Comparison of ENCODE assay signal across 12 mouse cellular contexts in genomic region chr1:125677286-125677685, GRCm38 (mm10). TPM values are rescaled to one million over a fixed set of nuclear protein-coding genes. Genes with fewer than 3 reads are reported as not detected.
DNase-seq lines count a peak whose midpoint lies in the region; ATAC-seq and TF ChIP-seq lines count a peak whose summit lies in the region.
"Had no signal": no experiment of that assay in that cellular context is flagged by ENCODE, and none has a peak within 500 bp of the region (broad histone marks: within the 10 kb centered on the region; RNA-seq: fewer than 3 reads in every experiment).

No protein-coding gene starts in this region.

- TF ChIP-seq CTCF in Patski (IDR thresholded peaks at IDR 0.05): peak; percentile 90
- peak; percentile 55 for TF ChIP-seq CTCF in liver, embryonic 14.5 days (IDR thresholded peaks at IDR 0.05; ENCODE audit: low read depth)

- ATAC-seq in Patski: peak; percentile 15
- no peak for ATAC-seq in liver, embryonic 14.5 days (ENCODE audit: insufficient read depth)
- no peak for ATAC-seq in stomach, embryonic 14.5 days (ENCODE audit: insufficient number of reproducible peaks, insufficient read depth, low FRiP score, low read depth)
- ATAC-seq: forebrain, embryonic 13.5 days had no signal

- no peaks in the 10 kb centered on the region for H3K36me3 ChIP-seq in heart, embryonic 10.5 days
- H3K36me3 ChIP-seq in liver, embryonic 14.5 days (replicated peaks; ENCODE audit: control insufficient read depth, insufficient read depth, low read depth): no peaks in the 10 kb centered on the region
- no peaks in the 10 kb centered on the region for H3K36me3 ChIP-seq in stomach, embryonic 14.5 days (ENCODE audit: control insufficient read depth, insufficient read depth, low read length)
- H3K36me3 ChIP-seq: hindbrain, embryonic 15.5 days had no signal

- CTCF ChIA-PET in Patski (lab: Charles Lee): interaction anchor here (1.5 kb wide), 1 partner anchor 11 kb away, joined by 3 read pairs; no protein-coding TSS in a partner anchor

- no peaks in the 10 kb centered on the region for H3K9me3 ChIP-seq in heart, embryonic 10.5 days
- no peaks in the 10 kb centered on the region for H3K9me3 ChIP-seq in liver, embryonic 14.5 days (ENCODE audit: control insufficient read depth, low read length)
- H3K9me3 ChIP-seq in stomach, embryonic 14.5 days (ENCODE audit: control insufficient read depth, low read depth, low read length): no peaks in the 10 kb centered on the region
- H3K9me3 ChIP-seq: forebrain, embryonic 13.5 days; hindbrain, embryonic 15.5 days had no signal

- 88% methylated on average over 5 of the region's 5 CpGs for WGBS in heart, embryonic 10.5 days
- 55% methylated on average over 5 of the region's 5 CpGs for WGBS in liver, embryonic 14.5 days (ENCODE audit: insufficient replicate concordance)
- WGBS in stomach, embryonic 14.5 days: 70% methylated on average over 5 of the region's 5 CpGs

- TF ChIP-seq EP300 in liver, embryonic 14.5 days (IDR thresholded peaks at IDR 0.05; ENCODE audit: low read depth): no peak

- H3K4me3 ChIP-seq in heart, embryonic 10.5 days: peak overlapping the region; percentile 16
- H3K4me3 ChIP-seq in liver, embryonic 14.5 days (ENCODE audit: insufficient read depth in 1 of 2, low read depth in 2 of 2, low read length in 2 of 2): peak overlapping the region; percentile 30 to 53
- peak overlapping the region; percentile 28 for H3K4me3 ChIP-seq in stomach, embryonic 14.5 days (ENCODE audit: low read depth, low read length)
- H3K4me3 ChIP-seq: forebrain, embryonic 13.5 days; hindbrain, embryonic 15.5 days had no signal

- no peak for DNase-seq in heart, embryonic 10.5 days (ENCODE audit: low spot score)
- no peak for DNase-seq in heart, postnatal 25 days (ENCODE audit: low spot score)
- no peak for DNase-seq in Patski (ENCODE audit: low read depth, low spot score)
- no peak for DNase-seq in liver, embryonic 14.5 days (ENCODE audit: low read depth in 3 of 3, low spot score in 3 of 3)
- no peak for DNase-seq in right cerebral cortex, postnatal 36 days (ENCODE audit: low spot score in 2 of 2)
- DNase-seq in adrenal gland, postnatal 14 days: no peak
- no peak for DNase-seq in retina, postnatal 1 day
- DNase-seq: cerebellum, adult 9-11 months; right cerebral cortex, postnatal 4 days had no signal

- H3K4me2 ChIP-seq in liver, embryonic 14.5 days (ENCODE audit: low read depth): peak overlapping the region; percentile 50
- H3K4me2 ChIP-seq in stomach, embryonic 14.5 days (replicated peaks; ENCODE audit: low read depth, low read length): peak overlapping the region; percentile 36
- H3K4me2 ChIP-seq: forebrain, embryonic 13.5 days; hindbrain, embryonic 15.5 days had no signal

- no peaks in the 10 kb centered on the region for H3K27me3 ChIP-seq in heart, embryonic 10.5 days (ENCODE audit: insufficient read depth, poor library complexity, severe bottlenecking)
- H3K27me3 ChIP-seq in Patski: no peaks in the 10 kb centered on the region
- no peaks in the 10 kb centered on the region for H3K27me3 ChIP-seq in liver, embryonic 14.5 days (ENCODE audit: control insufficient read depth, insufficient read depth, low read length)
- H3K27me3 ChIP-seq in stomach, embryonic 14.5 days (ENCODE audit: control insufficient read depth, insufficient read depth, low read length): no peaks in the 10 kb centered on the region
- H3K27me3 ChIP-seq: forebrain, embryonic 13.5 days; hindbrain, embryonic 15.5 days had no signal

- in situ Hi-C loops in Patski (cut with MboI; ENCODE audit: low pct_unique_long_range_greater_than_20kb): loop anchor here (5.0 kb wide), 1 partner anchor 65 kb away; no protein-coding TSS in a partner anchor

- peak overlapping the region; percentile 49 for H3K27ac ChIP-seq in heart, embryonic 10.5 days
- H3K27ac ChIP-seq in liver, embryonic 14.5 days: no peak overlapping the region
- H3K27ac ChIP-seq in stomach, embryonic 14.5 days (ENCODE audit: low read length): peak overlapping the region; percentile 77
- H3K27ac ChIP-seq: forebrain, embryonic 13.5 days; hindbrain, embryonic 15.5 days had no signal

- intact Hi-C loops in heart, postnatal 25 days (cut with DNase I): no loop called here

- H3K4me1 ChIP-seq in heart, embryonic 10.5 days: peaks cover 33% of the 10 kb centered on the region
- peaks cover 0 to 8% of the 10 kb centered on the region in 2 experiments; a peak in 2 of 4 replicates for H3K4me1 ChIP-seq in liver, embryonic 14.5 days (replicated peaks; ENCODE audit: control insufficient read depth in 2 of 2, insufficient read depth in 2 of 2, low read length in 1 of 2)
- H3K4me1 ChIP-seq in stomach, embryonic 14.5 days (ENCODE audit: control insufficient read depth, insufficient read depth, low read length): no peaks in the 10 kb centered on the region
- H3K4me1 ChIP-seq: forebrain, embryonic 13.5 days; hindbrain, embryonic 15.5 days had no signal

- no peak overlapping the region for H3K9ac ChIP-seq in liver, embryonic 14.5 days (replicated peaks)
- no peak overlapping the region; the same call in 1 of the 2 replicates for H3K9ac ChIP-seq in stomach, embryonic 14.5 days (replicated peaks; ENCODE audit: low read depth, low read length)
- H3K9ac ChIP-seq: forebrain, embryonic 13.5 days; hindbrain, embryonic 15.5 days had no signal

- POLR2A ChIA-PET in Patski (lab: Charles Lee): no interaction called here

RNA-seq across cellular contexts. Expression of gene Gpr39, which starts 0.5 kb away (rescaled TPM):
- 3.1 and 4.5 TPM in 2 replicates for polyA plus RNA-seq in heart, embryonic 10.5 days (2016; fragmentation: Nextera tagmentation; extraction: Ambion mirVana)
- under 1 TPM; 0.44 to 0.53 TPM for total RNA-seq in heart, postnatal 25 days (2021)
- 14.3 TPM for polyA plus RNA-seq in Patski (2021)
- 2.2 and 2.4 TPM in 2 replicates for polyA plus RNA-seq in liver, embryonic 14.5 days (2012; rRNA removed)
- polyA plus RNA-seq in liver, embryonic 14.5 days (2014; fragmentation: Nextera tagmentation; extraction: Ambion mirVana): 2.8 and 3.0 TPM in 2 replicates
- polyA plus RNA-seq in stomach, embryonic 14.5 days (2014; fragmentation: Nextera tagmentation; extraction: Ambion mirVana): 6.3 and 6.7 TPM in 2 replicates
- total RNA-seq in adrenal gland, postnatal 14 days (2021): 0.30 and 0.78 TPM in 2 replicates
- polyA plus RNA-seq: forebrain, embryonic 13.5 days had no signal
